9 mouse cellular contexts compared by ENCODE assay signal in the genomic region with DNA sequence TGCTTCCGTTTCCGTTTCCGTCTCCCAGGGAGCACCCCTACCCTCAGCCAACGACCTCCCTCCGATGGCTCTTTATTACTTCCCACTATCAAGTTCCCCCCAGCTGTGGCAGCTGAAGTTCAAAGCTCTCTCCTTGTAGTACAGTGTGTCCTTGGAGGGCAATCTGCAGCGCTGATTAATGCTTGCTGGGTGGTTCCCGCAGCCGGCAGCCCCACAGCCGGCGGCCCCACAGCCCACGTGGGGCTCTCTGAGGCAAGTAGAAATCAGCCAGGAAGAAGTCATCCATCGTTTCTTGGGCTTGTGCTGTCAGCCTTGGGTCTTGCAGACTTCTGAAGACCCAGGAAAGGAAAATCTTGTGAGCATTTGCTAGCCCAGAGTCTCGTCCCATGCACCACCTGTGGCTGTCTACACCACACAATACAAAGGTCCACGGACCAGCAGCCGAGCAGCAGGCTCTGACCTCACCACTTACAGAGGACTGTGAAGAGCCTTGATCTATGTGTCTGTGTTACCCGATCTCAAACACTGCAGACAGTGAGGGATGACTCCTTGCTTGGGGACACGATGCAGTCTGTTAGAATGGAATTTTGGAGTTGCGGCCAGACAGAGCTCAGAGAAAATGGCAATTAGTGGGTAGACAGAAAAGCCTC.
DNase-seq lines count a peak whose midpoint lies in the region; ATAC-seq and TF ChIP-seq lines count a peak whose summit lies in the region.
"Had no signal": no experiment of that assay in that cellular context is flagged by ENCODE, and none has a peak within 500 bp of the region (broad histone marks: within the 10 kb centered on the region; RNA-seq: fewer than 3 reads in every experiment).

No protein-coding gene starts in this region.

- peak overlapping the region; percentile 6; the same call in 1 of the 2 replicates for H3K4me3 ChIP-seq in thymus, adult 2 months (ENCODE audit: control insufficient read depth, insufficient read depth, low read length)
- H3K4me3 ChIP-seq in intestine, postnatal 0 days (ENCODE audit: low read depth, low read length), result no peak overlapping the region
- H3K4me3 ChIP-seq in lung, embryonic 16.5 days (ENCODE audit: low read length), result no peak overlapping the region
- H3K4me3 ChIP-seq in layer of hippocampus, adult 2 months, result no peak overlapping the region

- H3K9ac ChIP-seq in intestine, postnatal 0 days (ENCODE audit: low read depth, low read length), result no peak overlapping the region
- peak overlapping the region; percentile 33; the same call in 1 of the 2 replicates for H3K9ac ChIP-seq in lung, embryonic 16.5 days (ENCODE audit: low read length)

- DNase-seq in thymus, adult 2 months, result peak; percentile 22
- DNase-seq in thymus, adult 18-20 months, result no peak
- DNase-seq in heart, adult 18-20 months, result peak; percentile 46 to 64
- peak; percentile 37 for DNase-seq in splenic B cell, adult 2 months (ENCODE audit: low read depth, low spot score)
- no peak for DNase-seq in layer of hippocampus, adult 2 months (ENCODE audit: low spot score in 2 of 2)
- no peak for DNase-seq in right cerebral cortex, adult 2 months (ENCODE audit: low spot score in 2 of 2)

- H3K36me3 ChIP-seq in thymus, adult 2 months (ENCODE audit: control insufficient read depth, insufficient read depth, low read length), result no peaks in the 10 kb centered on the region
- H3K36me3 ChIP-seq in intestine, postnatal 0 days (ENCODE audit: control insufficient read depth, insufficient read depth), result no peaks in the 10 kb centered on the region
- no peaks in the 10 kb centered on the region for H3K36me3 ChIP-seq in lung, embryonic 16.5 days (ENCODE audit: control insufficient read depth, insufficient read depth, low read length)
- no peaks in the 10 kb centered on the region for H3K36me3 ChIP-seq in splenic B cell, adult 2 months (ENCODE audit: control insufficient read depth, insufficient read depth, low read length, poor library complexity, severe bottlenecking)

- H3K4me1 ChIP-seq in thymus, adult 2 months (replicated peaks; ENCODE audit: control insufficient read depth, insufficient read depth, low read length), result peaks cover 20% of the 10 kb centered on the region
- peaks cover 16% of the 10 kb centered on the region for H3K4me1 ChIP-seq in intestine, postnatal 0 days (replicated peaks; ENCODE audit: control insufficient read depth, insufficient read depth, low read length)
- H3K4me1 ChIP-seq in lung, embryonic 16.5 days (replicated peaks; ENCODE audit: control insufficient read depth, insufficient read depth, low read length), result peaks cover 31% of the 10 kb centered on the region

- H3K9me3 ChIP-seq in intestine, postnatal 0 days (ENCODE audit: control insufficient read depth), result no peaks in the 10 kb centered on the region
- no peaks in the 10 kb centered on the region for H3K9me3 ChIP-seq in lung, embryonic 16.5 days (ENCODE audit: control insufficient read depth, low read length)

- no peak for TF ChIP-seq POLR2A in thymus, adult 2 months (IDR thresholded peaks at IDR 0.05; ENCODE audit: control insufficient read depth, extremely low read depth, insufficient read depth, low read length, poor library complexity)

- no peak for TF ChIP-seq CTCF in thymus, adult 2 months (IDR thresholded peaks at IDR 0.05; ENCODE audit: borderline replicate concordance, control insufficient read depth, extremely low read depth, insufficient read depth, low read length, poor library complexity)
- no peak for TF ChIP-seq CTCF in intestine, postnatal 0 days (IDR thresholded peaks at IDR 0.05; ENCODE audit: low read depth)
- TF ChIP-seq CTCF in layer of hippocampus, adult 2 months (conservative IDR thresholded peaks at IDR 0.05), result no peak

- H3K4me2 ChIP-seq in intestine, postnatal 0 days (replicated peaks; ENCODE audit: low read depth), result peak overlapping the region; percentile 10
- peak overlapping the region; percentile 31; the same call in 1 of the 2 replicates for H3K4me2 ChIP-seq in lung, embryonic 16.5 days (ENCODE audit: low read depth, low read length)

- no peak overlapping the region for H3K27ac ChIP-seq in thymus, adult 2 months (ENCODE audit: control insufficient read depth, insufficient read depth, low read length)
- H3K27ac ChIP-seq in intestine, postnatal 0 days (ENCODE audit: low read depth, low read length), result peak overlapping the region; percentile 86
- H3K27ac ChIP-seq in lung, embryonic 16.5 days (ENCODE audit: low read length), result peak overlapping the region; percentile 84
- no peak overlapping the region for H3K27ac ChIP-seq in layer of hippocampus, adult 2 months
- H3K27ac ChIP-seq: macrophage had no signal

- WGBS in thymus, adult 2 months, result 12% methylated on average over 18 of the region's 18 CpGs
- 9% methylated on average over 18 of the region's 18 CpGs for WGBS in intestine, postnatal 0 days
- 11% methylated on average over 18 of the region's 18 CpGs for WGBS in lung, embryonic 16.5 days

- peak; percentile 88 for ATAC-seq in intestine, postnatal 0 days
- ATAC-seq in lung, embryonic 16.5 days (ENCODE audit: low read depth), result peak; percentile 72

- H3K27me3 ChIP-seq in thymus, adult 2 months (ENCODE audit: control insufficient read depth, insufficient read depth, low read length), result no peaks in the 10 kb centered on the region
- H3K27me3 ChIP-seq in intestine, postnatal 0 days (replicated peaks; ENCODE audit: control insufficient read depth, insufficient read depth, low read length), result no peaks in the 10 kb centered on the region
- H3K27me3 ChIP-seq in lung, embryonic 16.5 days (ENCODE audit: control insufficient read depth, insufficient read depth, low read depth, low read length), result no peaks in the 10 kb centered on the region
- no peaks in the 10 kb centered on the region for H3K27me3 ChIP-seq in splenic B cell, adult 2 months (ENCODE audit: control insufficient read depth, insufficient read depth, low read length, poor library complexity, severe bottlenecking)

Comparison
In these comparisons a context has a peak if more than half of its experiments do, and no peak if none do; other contexts are left out.
1. DNase-seq: peak in thymus, adult 2 months (single experiment), heart, adult 18-20 months (2 of 2) and splenic B cell, adult 2 months (single experiment); none in thymus, adult 18-20 months (0 of 2), layer of hippocampus, adult 2 months (0 of 2) and right cerebral cortex, adult 2 months (0 of 2).
2. H3K27ac ChIP-seq: peak in intestine, postnatal 0 days (single experiment) and lung, embryonic 16.5 days (single experiment); none in thymus, adult 2 months (single experiment) and layer of hippocampus, adult 2 months (single experiment).